Mouse (Mus musculus) stomach, embryonic 14.5 days (tissue): ENCODE measurements around the gene Eif1. TPM values are rescaled to one million over a fixed set of nuclear protein-coding genes. Genes with fewer than 3 reads are reported as not detected.
"Not testable (repeated sequence)": the region's sequence is repeated elsewhere in the genome, so short reads cannot be mapped to it uniquely, and the experiment has no call there.

Experiments
- ATAC-seq: fragments of 200-750 bp; cut with Nextera tagmentation; 2 replicates; pipeline ENCODE4 v1.8.0; 2017; ENCODE audit warnings: low read depth, moderate TSS enrichment; ENCODE audit not compliant: insufficient number of reproducible peaks, insufficient read depth, low FRiP score
- H3K27ac ChIP-seq: fragments of 300-500 bp; sonication (generic); 2 replicates; pipeline ENCODE4 v1.5.1; 2014; ENCODE audit warnings: mild to moderate bottlenecking, low read length, moderate library complexity, mixed read lengths
- H3K27me3 ChIP-seq: fragments of 300-500 bp; sonication (generic); 2 replicates; pipeline ENCODE4 v1.6.1; 2014; ENCODE audit warnings: low read length, control low read depth, mixed read lengths; ENCODE audit not compliant: control insufficient read depth, insufficient read depth
- H3K36me3 ChIP-seq: fragments of 300-500 bp; sonication (generic); 2 replicates; pipeline ENCODE4 v1.6.1; 2014; ENCODE audit warnings: mild to moderate bottlenecking, control low read depth, low read length, moderate library complexity, mixed read lengths; ENCODE audit not compliant: control insufficient read depth, insufficient read depth
- H3K4me1 ChIP-seq: fragments of 300-500 bp; sonication (generic); 2 replicates; pipeline ENCODE4 v1.6.1; 2014; ENCODE audit warnings: low read length, control low read depth, mixed read lengths; ENCODE audit not compliant: control insufficient read depth, insufficient read depth
- H3K4me2 ChIP-seq: fragments of 300-500 bp; sonication (generic); replicated peaks from 2 replicates; pipeline ENCODE4 v1.6.1; 2014; ENCODE audit warnings: low read depth, low read length, control low read depth
- H3K4me3 ChIP-seq: fragments of 300-500 bp; sonication (generic); 2 replicates; pipeline ENCODE4 v1.5.1; 2014; ENCODE audit warnings: low read depth, low read length, control low read depth
- H3K9ac ChIP-seq: fragments of 300-500 bp; sonication (generic); replicated peaks from 2 replicates; pipeline ENCODE4 v1.6.1; 2014; ENCODE audit warnings: low read depth, mild to moderate bottlenecking, control low read depth, low read length, moderate library complexity, mixed read lengths
- H3K9me3 ChIP-seq: fragments of 300-500 bp; sonication (generic); 2 replicates; pipeline ENCODE4 v1.6.1; 2016; ENCODE audit warnings: low read depth, low read length, control low read depth; ENCODE audit not compliant: control insufficient read depth
- WGBS: fragments of 180-500 bp; shearing (Covaris S2); extraction: QIAGEN DNeasy Blood & Tissue Kit; methylation state at CpG from one replicate; pipeline ENCODE4 v1.1.7; 2014; 5-methylcytosine and 5-hydroxymethylcytosine counted together
- polyA plus RNA-seq: library from polyadenylated mRNA; unstranded; fragments of >200 nt; fragmentation: Nextera tagmentation; extraction: Ambion mirVana; gene quantifications from 2 replicates; pipeline ENCODE4 v1.2.1, GENCODE M21; 2014

The Eif1 gene
- polyA plus RNA-seq, 1 experiment from 2014 or later: 2,105 TPM

DNA sequence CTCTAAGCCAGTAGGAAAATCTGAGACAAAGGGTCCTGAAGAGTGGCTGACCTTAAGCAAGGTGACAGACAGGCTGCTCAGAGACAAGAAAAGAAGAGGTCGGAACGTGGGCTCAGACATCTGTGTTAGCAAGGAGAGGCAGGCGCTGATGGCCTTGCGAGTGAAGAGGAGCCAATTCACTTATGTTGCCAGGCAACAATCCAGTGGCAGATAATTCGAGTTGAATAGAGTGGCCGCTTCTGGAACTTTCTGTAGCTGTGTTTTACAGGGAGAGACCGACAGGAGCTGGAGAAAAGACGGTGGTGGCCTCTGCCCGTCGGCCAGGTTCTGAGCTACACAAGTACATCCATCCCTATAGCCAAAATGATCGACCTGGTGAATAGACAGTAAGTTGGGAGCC, 7.6 kb downstream of the Eif1 start:
- Histone ChIP-seq H3K27me3 (no peaks in the 10 kb centered on the region), H3K9me3 (no peaks in the 10 kb centered on the region), H3K36me3 (peaks cover 6% of the 10 kb centered on the region; the same call in 1 of the 2 replicates), H3K9ac (no peak overlapping the region), H3K4me3 (no peak overlapping the region), H3K4me1 (no peaks in the 10 kb centered on the region), H3K4me2 (no peak overlapping the region), H3K27ac (no peak overlapping the region)
- WGBS: 73% methylated on average over 11 of the region's 11 CpGs
- ATAC-seq: no peak

DNA sequence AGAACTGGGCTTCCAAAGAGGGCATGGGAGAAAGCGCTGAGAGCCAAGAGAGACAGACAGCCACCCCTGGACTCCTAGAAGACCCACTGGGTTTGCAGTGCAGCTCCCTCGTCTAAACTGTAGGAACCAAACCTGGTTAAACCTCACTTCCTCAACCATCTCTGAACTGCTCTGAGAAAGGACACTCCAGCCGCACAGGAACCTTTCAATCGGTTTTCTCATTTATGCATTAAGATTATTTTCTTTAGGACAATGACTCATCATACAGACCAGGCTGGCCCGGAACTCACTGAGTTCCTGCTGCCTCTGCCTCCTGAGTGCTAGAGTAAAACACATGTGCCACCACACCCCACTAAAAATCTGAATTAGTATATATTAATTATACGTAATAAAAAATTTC, 8.1 kb downstream of the Eif1 start:
- Histone ChIP-seq H3K4me3 (no peak overlapping the region), H3K27me3 (no peaks in the 10 kb centered on the region), H3K4me1 (no peaks in the 10 kb centered on the region), H3K9me3 (no peaks in the 10 kb centered on the region), H3K4me2 (no peak overlapping the region), H3K36me3 (peaks cover 1% of the 10 kb centered on the region; the same call in 1 of the 2 replicates), H3K27ac (no peak overlapping the region), H3K9ac (no peak overlapping the region)
- no peak for ATAC-seq
- 85% methylated on average over 6 of the region's 6 CpGs for WGBS

DNA sequence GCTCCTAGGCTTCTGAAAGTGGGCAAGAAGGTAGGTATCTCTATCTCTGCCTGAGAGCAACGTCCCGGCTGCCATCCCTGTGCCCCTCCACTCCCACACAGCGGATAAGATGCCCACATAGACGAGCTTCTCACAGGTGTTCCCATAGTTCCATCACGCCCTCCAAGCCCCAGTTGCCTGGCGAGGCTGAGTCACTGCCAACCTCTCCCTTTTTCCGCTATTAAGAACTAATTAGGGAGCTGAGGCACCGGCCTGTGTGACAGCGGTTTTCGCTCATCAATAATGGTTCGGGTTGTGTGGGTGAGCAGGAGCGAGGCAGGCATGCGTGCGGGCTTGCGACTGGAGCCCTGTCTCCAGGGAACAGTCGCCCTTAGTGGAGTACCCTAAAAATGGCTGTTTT, 10.6 kb downstream of the Eif1 start:
- Histone ChIP-seq H3K27me3 (no peaks in the 10 kb centered on the region), H3K4me1 (no peaks in the 10 kb centered on the region), H3K9ac (no peak overlapping the region), H3K9me3 (no peaks in the 10 kb centered on the region), H3K27ac (no peak overlapping the region), H3K36me3 (no peaks in the 10 kb centered on the region), H3K4me2 (no peak overlapping the region), H3K4me3 (no peak overlapping the region)
- WGBS: 50% methylated on average over 16 of the region's 16 CpGs
- no peak for ATAC-seq

DNA sequence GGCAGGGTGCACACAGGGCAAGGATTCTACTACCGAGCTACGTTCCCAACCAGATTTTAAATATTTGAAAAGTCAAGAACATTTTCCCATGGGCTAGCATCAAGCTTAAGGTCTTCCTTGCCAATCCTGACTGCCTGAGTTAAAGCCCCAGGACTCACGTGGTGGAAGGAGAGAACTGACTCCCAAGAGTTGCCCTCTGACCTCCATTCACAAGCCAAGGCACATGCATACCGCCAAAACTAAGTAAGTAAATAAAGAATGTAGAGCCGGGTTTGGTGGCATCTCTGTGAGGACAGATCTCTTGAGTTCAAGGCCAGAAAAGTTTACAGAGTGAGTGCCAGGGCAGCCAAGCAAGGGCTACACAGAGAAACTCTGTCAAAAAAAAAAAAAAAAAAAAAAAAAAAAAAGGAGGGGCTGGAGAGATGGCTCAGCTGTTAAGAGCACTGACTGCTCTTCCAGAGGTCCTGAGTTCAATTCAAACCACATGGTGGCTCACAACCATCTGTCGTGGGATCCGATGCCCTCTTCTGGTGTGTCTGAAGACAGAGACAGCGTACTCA, 11.2 kb downstream of the Eif1 start:
- H3K36me3 ChIP-seq, H3K27me3 ChIP-seq, ATAC-seq, H3K27ac ChIP-seq, H3K9me3 ChIP-seq, H3K4me2 ChIP-seq, H3K9ac ChIP-seq, H3K4me3 ChIP-seq, H3K4me1 ChIP-seq: not testable (repeated sequence)
- WGBS: 51% methylated on average over 8 of the region's 8 CpGs

DNA sequence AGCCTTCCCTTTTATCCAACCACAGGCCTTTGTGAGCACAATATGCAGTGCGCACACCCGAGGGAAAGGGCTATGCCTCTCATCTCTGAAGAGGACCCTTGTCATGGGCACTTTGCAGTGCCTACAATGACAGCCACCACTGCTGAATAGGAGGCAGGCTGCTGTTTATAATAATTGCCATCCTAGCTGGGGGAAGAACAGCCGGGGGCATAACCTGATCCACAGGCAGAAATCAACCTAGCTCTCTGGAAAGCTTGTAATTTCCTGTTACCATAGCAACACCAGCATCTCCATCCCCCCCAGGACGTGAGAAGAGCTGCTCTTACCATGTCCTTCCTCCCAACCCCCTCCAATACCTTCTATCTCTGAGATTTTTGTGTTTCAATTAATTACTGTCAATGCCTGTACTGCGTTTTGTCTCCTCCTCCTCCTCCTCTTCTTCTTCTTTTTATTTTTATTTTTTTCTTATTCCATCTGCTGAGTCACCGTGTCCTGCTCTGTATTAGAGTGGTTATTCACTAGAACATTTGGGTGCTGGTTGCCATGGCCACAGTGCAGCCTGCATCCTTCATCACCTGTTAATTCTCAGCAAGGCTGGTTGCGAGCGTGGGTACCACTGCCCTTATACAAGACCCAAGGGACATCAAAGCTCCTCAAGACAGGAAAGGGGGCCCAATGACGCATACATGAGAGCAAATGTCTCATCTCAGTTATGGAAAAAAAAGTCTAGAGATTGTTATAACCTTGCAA, 13.3 kb downstream of the Eif1 start:
- Histone ChIP-seq H3K36me3 (no peaks in the 10 kb centered on the region), H3K4me3 (no peak overlapping the region), H3K4me2 (no peak overlapping the region), H3K27me3 (no peaks in the 10 kb centered on the region), H3K4me1 (peaks cover 5% of the 10 kb centered on the region; the same call in 1 of the 2 replicates), H3K9ac (no peak overlapping the region), H3K27ac (no peak overlapping the region), H3K9me3 (no peaks in the 10 kb centered on the region)
- WGBS: 54% methylated on average over 9 of the region's 9 CpGs
- ATAC-seq: no peak

DNA sequence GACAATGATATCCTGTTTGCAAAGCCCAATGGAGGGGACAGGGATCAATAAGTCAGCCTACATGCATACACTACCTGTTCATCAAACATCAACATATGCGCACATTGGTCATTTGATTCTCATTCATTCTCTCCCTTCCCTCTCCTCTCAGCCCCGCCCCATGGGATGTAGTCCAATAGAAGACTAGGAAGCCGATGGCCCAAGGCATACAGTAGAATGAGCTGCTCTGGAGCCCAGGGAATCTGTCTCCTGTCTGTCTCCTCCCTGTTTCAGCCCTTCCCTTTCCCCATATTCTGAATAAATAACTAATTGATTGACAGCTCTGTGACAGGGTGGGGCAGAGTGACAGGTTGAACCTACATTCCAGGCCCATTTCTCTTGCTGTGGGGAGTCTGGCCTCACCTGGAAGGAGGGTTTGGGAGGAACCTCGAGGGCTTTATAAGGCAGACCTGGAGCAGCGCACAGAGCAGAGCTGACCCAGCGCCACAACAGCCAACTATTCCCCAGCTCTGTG, 14.3 kb downstream of the Eif1 start, which contains the start of gene Gast:
Gast (plus strand) TSS at position 464 of the 514 bp plus-strand sequence.
- Histone ChIP-seq H3K4me3 (no peak within 1 kb of the TSS), H3K4me2 (no peak within 1 kb of the TSS), H3K27me3 (no peaks in the 10 kb centered on the region), H3K9me3 (no peaks in the 10 kb centered on the region), H3K9ac (no peak within 1 kb of the TSS), H3K4me1 (peaks cover 5% of the 10 kb centered on the region; the same call in 1 of the 2 replicates), H3K36me3 (no peaks in the 10 kb centered on the region), H3K27ac (no peak within 1 kb of the TSS)
- 83% methylated on average over 6 of the region's 6 CpGs for WGBS
- no peak for ATAC-seq

DNA sequence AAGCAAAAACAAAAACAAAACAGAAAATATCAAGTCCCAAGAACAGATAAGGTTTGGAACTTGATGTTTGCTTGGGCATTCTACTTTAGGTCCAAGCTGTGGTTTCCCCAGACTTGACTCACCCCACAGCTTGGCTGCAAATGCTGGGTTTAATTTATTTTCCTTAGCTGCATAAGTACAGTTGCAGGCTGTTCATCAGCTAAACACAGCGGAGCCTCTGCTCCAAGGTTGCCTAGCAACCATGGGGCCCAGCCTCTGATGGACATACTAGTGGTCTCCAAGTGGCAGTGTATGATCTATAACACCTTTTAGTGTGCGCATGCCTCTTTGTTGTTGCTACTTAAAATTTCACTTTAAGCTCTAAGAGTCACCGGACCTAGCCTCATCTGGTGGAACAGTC, 16.0 kb downstream of the Eif1 start:
- Histone ChIP-seq H3K36me3 (no peaks in the 10 kb centered on the region), H3K4me1 (peaks cover 5% of the 10 kb centered on the region; the same call in 1 of the 2 replicates), H3K4me3 (no peak overlapping the region), H3K27me3 (no peaks in the 10 kb centered on the region), H3K9me3 (no peaks in the 10 kb centered on the region), H3K4me2 (no peak overlapping the region), H3K9ac (no peak overlapping the region), H3K27ac (no peak overlapping the region)
- no peak for ATAC-seq
- 21% methylated on average over 3 of the region's 3 CpGs for WGBS

DNA sequence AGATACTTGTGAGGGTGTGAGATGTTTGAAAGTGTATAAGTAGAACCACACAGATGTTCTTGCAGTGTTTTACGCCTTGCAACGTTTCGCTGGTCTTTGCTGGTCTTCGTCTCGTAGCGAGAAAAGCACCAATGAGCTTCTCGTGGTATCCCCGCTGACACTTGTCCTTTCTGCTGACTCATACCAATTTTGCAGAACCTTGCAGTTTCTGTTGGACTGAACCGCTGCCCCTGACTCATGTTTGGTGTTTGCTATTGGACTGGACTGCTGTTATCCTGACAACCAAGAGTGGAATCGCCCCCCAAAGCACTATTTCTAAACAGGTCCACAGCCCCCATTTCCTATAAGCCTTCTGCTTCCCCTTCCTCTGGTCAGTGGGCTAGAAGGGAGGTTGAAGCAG, 24.6 kb downstream of the Eif1 start:
- Histone ChIP-seq H3K9ac (no peak overlapping the region), H3K9me3 (no peaks in the 10 kb centered on the region), H3K4me3 (no peak overlapping the region), H3K36me3 (no peaks in the 10 kb centered on the region), H3K27ac (no peak overlapping the region), H3K27me3 (no peaks in the 10 kb centered on the region), H3K4me2 (no peak overlapping the region), H3K4me1 (no peaks in the 10 kb centered on the region)
- WGBS: 88% methylated on average over 10 of the region's 10 CpGs
- no peak for ATAC-seq
